Mouse (Mus musculus): ENCODE results near the gene Gng7.

Gene Gng7

DNA sequence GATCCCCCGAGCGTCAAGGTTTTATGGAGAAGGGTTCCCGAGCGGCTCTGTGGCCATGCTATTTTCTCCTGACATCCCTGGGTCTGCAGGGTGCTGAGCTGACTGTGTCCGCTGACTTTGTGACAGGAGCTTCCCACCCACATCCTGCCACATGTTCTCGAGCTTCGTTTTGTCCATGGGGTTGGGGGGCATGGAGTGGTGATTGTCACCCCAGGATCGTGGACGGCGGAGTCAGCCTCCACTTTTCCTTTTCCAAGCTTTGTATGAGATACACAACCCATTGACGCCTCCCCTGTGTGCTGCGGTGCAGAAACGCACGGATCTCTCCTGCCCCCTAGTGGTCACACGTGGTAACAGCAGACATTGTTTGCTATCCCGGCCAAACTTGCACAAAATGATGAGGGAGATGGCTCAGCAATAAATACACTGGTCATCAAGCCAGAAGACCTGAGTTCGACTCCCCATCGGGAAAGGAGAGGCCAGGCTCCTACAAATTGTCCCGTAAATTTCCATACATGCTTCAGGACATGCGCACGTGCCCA, 19.6 kb downstream of the Gng7 start:
- in situ Hi-C loops (cut with MboI, MseI) = loop anchor here (5.0 kb wide), 1 partner anchor 248 kb away; no protein-coding TSS in a partner anchor

DNA sequence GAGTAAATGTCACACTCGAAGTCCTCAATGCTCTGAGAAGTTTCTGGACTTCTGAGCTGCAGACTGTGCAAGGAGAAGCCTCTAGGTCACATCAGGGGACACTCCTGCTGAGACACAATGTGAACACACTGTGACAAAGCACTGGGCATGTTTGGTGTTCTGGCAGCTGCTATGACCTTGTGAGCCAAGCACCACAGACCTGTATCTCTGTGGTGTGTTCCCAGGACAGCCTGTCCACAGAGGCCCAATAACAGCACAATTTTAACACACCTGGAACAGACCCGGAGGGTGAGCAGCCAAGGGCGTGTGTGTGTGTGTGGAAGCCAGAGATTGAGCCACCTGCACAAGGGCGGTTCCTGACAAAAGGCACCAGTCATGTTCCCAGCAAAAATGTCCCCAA, 20.1 kb downstream of the Gng7 start:
- in situ Hi-C loops (cut with MboI, MseI) = loop anchor here (5.0 kb wide), 3 partner anchors 67 to 247 kb away; no protein-coding TSS in a partner anchor

DNA sequence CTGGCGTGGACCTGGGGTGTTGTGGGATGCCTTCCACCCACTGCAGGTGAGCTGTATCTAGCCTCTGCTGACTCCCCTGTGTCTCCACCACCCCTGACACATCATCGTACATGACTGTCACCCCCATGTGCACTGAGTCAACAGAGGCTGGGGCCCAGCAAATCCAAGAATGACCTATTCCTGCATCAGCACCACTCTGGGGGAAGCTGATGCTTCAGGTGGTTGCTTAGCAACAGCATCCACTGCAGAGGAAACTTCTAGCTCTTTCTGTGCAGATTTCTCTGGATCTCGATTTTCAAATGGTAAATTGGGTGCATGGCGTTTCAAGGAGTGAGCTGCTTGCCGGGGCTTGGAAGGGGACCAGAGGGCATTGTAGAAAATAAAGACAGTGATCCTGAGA, 21.5 kb downstream of the Gng7 start:
- in situ Hi-C loops (cut with MboI, MseI) = loop anchor here (5.0 kb wide), 2 partner anchors 66 to 116 kb away; no protein-coding TSS in a partner anchor

DNA sequence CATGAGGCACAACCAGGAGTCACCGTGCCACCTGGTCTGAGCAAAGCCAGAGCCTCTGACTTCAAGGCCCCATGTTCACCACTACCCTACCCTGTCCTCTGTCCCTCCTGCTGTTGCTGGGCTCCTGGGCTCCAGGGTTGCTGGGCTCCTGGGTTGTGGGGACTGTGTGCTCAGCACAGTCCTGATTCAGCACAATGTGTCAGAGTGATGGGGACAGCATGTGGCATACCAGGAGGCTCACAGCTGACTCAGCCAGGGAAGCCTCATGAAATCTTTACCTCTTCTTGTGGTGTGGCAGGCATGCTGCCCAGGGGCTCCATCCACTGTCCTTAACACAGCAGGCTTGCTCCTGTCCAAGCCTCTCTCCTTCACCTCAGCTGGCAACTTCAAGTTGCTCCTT, 22.8 kb downstream of the Gng7 start:
- in situ Hi-C loops (cut with MboI, MseI) = loop anchor here (5.0 kb wide), 2 partner anchors 65 to 115 kb away; no protein-coding TSS in a partner anchor

DNA sequence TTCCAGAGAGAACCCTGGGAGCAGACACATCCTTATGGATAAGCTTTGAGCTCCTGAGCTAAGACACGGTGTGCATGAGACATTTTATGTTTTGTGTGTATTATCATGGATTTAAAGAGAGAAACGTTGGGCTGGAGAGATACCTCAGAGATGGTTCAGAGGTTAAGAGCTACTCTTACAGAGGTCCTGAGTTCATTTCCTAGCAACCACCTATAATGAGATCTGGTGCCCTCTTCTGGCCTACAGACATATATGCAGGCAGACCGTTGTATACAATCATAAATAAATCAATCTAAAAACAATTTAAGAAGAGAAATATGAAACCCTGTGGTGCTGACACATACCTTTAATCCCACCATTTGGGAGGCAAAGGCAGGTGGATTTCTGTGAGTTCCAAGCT, 23.7 kb downstream of the Gng7 start:
- in situ Hi-C loops (cut with MboI, MseI) = loop anchor here (5.0 kb wide), 2 partner anchors 64 to 114 kb away; no protein-coding TSS in a partner anchor

DNA sequence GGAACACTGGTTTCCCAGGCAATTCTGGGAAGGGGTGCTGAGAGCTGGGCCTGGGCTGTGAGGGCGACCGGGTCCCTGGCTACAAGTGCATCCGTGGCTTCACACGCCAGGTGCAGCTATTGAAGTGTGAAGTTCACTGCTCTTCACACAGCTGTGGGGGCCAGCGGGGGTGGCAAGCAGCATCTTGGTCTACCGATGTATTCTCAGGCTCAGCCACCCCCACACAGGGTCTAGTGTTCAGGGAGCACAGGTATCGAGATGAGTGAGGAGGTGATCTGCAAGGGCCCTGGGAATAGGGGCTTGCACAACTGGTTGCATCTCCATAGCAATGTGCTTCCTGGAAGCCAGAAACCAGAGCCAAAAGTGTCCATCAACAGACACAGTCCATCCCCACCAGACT, 24.3 kb downstream of the Gng7 start:
- in situ Hi-C loops (cut with MboI, MseI) = loop anchor here (5.0 kb wide), 2 partner anchors 63 to 113 kb away; no protein-coding TSS in a partner anchor

DNA sequence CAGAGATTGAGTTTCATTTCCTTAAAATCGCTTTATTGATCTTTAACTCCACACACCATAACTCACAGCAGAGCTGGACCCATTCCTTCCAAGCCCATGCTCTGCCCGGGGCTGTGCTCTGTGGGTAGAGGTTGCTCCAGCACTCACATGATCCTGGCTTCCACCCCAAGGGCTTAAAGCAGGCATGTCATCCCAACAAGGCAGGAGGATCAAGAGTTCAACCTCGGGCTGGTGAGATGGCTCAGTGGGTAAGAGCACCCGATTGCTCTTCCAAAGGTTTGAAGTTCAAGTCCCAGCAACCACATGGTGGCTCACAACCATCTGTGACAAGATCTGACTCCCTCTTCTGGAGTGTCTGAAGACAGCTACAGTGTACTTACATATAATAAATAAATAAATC, 24.9 kb downstream of the Gng7 start:
- in situ Hi-C loops (cut with MboI, MseI) = loop anchor here (5.0 kb wide), 3 partner anchors 38 to 113 kb away; no protein-coding TSS in a partner anchor

DNA sequence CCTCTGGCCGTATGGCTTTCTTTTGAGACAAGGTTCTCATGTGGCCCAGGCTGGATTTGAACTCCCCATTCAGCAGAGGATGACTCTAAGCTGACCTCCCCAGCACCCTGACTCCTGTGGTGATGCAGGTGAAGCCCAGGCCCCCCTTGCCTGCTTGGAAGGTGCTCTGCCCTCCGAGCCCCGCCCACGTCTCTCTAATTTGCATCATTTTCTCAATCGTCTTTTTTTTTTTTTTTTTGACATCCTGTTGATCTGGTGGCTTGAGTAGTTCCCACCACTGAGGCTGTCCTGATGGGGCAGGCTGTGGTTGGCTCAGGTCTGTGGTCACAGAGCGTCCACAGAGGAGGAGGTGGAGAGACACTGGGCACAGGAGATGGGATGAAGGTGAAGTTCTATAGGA, 25.3 kb downstream of the Gng7 start:
- in situ Hi-C loops (cut with MboI, MseI) = loop anchor here (5.0 kb wide), 1 partner anchor 37 kb away; no protein-coding TSS in a partner anchor

DNA sequence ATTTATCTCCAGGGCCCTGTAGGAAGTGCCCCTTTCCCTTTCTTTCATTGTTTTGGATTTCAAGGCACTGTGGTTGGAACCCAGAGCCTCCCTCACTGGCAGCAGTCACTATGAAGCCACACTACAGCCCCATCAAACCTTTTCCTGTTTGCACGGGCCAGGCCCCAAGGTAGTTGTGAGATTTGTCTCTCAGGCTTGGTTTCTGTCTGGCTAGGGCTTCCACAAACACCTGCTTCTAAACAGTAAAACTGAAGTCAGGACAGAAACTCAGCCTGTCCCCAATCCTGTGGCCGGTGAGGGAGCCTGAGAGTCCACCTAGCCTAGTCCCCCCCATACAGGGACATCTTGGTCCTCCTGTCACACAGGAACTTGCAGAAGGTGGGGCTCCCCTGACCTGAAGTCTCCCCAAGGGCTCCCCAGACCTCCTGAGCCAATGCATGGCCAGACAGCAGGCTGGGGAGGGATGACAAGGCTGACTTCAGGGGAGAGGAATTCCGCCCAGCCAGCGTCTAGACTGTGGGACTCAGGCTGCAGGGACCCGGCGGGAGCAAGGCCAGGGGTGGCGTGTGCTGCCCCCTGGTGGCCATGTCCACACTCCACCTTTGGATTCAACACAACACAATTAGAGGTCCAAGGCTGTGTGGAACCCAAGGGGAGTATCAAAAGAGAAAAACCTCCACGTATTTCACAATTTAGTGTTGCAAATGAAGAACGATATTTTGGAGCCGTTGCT, 26.9 kb downstream of the Gng7 start:
- in situ Hi-C loops (cut with MboI, MseI) = loop anchor here (5.0 kb wide), 1 partner anchor 36 kb away; no protein-coding TSS in a partner anchor

DNA sequence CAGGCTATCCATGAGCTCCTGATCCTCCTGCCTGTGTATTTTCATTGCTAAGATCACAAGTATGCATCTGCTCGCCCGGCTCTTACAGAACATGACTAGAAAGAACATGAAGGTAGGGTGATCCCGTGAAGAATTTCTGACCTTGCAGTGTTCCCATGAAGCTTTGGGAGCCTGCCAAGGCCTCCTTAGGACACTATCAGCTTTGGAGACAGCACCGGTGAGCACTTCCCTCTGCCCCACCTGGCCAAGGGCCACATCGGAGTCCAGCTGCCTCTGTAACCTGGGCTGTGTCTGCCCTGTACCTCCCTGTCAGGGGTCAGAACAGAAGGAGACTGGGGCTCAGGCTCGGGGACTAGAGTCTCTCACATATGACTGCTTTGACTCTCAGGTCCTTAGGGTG, 28.0 kb downstream of the Gng7 start:
- in situ Hi-C loops (cut with MboI, MseI) = loop anchor here (5.0 kb wide), 1 partner anchor 34 kb away; no protein-coding TSS in a partner anchor

DNA sequence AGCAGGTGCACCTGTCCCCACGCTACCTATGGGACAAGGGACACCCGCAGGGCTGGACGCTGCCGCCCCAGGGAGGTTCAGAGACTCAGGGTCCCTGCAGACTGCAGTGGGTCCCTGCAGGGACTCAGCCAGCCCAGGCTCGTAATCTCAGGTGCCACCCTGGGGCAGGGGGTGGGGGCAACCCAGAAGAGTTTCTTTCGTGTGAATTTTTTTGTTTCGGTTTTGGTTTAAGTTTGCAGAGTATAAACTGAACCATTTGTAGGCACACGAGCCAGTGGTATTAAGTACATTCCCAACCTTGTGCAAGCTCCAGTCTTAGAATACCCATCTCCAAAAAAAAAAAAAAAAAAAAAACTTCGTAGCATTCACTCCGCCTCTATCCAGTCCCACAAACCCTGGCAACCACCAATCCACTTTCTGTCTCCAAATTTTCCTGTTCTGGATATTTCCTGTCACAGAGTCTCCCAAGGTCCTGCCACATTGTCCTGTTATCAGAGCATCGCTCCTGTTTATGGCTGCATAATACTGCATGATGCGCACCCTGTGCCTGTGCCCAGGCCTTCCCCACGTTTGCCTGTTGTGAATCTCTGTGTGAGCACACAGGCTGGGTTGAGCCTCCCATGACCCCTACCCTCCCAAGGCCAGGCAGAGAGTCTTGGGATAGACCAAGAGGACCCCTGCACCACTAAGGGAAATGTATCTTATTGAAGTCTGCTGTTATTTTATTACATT, 28.6 kb downstream of the Gng7 start:
- in situ Hi-C loops (cut with MboI, MseI) = loop anchor here (5.0 kb wide), 1 partner anchor 34 kb away; no protein-coding TSS in a partner anchor

DNA sequence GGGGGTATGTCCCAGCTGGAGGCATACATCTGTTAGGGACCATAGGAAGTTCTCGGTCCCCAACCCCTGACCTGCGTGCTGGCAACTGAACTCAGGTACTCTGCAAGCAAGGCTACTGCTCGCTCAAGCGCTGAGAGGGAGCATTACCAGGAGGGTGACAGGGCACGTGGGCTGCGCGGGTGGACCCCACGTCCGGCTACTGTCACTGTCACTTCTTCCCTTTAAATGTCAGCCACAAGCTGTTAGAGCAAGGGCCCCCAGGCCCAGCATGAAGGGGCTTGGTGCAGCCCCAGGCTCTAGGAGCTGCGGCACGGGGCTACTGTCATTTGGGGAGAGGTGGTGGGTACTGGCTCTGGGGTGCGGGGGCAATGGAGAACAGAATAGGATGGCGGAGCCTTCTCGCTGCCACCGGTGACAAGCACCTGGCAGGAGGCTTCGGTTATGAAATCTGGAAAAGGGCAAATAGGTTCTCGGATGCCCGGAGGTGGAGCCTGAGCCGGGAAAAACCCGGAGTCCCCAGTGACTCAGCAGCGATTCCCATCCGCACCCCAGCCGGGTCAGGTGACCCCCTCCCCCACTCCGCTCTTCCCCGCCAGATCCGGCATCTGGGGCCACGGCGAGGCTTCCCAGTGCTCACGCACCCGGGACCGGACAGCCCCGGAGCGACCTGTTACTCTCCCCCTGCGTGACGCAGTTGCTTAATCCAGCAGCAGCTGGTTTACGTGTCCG, 29.3 kb downstream of the Gng7 start:
- in situ Hi-C loops (cut with MboI, MseI) = loop anchor here (5.0 kb wide), 1 partner anchor 33 kb away; no protein-coding TSS in a partner anchor

DNA sequence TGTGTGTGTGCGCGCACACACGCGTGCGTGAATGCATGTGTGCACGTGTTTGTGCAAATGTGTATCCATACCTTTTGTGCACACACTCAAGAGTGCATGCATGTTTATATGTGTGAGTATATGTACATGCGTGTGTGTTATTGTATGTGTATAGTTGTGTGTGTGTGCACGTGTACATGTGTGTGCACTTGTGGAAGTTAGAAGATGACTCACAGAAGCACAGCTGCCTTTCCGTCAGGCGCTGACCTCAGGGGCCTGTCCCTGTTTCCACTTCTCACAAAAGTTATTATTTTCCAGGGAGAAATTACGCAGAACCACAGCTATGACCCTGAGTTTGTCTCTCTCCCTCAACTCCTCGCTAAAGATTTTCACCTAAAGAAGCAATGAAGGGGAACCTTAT, 30.5 kb downstream of the Gng7 start:
- in situ Hi-C loops (cut with MboI, MseI) = no loop called here

DNA sequence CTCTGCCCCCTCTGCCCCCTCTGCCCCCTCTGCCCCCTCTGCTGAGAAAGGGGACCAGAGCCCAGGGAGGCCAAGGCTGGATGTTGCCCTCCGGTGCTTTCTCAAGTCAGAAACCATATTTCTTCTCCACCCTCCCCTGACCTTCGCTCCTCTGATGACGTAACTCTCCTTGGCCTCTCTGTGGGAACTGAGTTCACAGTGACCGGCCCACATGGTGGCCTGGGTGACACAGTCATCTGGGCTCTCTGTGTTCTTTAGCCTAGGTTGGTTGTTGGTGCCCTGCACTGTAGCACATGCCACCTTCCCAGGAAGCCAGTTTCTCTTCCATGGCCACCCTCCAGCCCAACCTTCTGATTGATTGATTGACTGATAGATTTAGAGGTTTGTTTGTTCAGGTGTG, 32.4 kb downstream of the Gng7 start:
- in situ Hi-C loops (cut with MboI, MseI) = no loop called here

DNA sequence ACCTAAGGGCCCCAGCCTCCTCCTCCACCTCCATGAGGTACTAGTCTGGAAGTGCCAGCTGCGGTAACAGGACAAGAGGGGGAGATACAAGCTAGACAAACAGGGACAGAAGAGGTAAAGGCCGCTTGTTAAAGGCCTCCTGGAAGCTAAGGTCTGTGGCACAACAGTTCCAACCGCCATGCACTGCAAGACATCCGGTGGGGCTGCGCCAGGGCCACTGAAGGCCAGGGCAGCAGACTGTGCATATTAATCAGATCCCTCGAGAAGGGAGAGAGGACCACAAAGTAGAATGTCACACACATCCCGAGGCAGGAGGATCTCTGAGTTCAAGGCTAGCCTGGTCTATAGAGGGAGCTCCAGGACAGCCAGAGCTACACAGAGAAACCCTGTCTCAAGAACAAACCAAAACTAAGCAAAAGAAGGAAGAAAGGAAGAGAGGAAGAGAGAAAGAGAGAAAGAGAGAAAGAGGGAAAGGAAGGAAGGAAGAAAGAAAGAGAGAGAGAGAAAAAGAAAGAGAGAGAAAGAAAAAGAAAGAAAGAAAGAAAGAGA, 33.1 kb downstream of the Gng7 start:
- in situ Hi-C loops (cut with MboI, MseI) = no loop called here

DNA sequence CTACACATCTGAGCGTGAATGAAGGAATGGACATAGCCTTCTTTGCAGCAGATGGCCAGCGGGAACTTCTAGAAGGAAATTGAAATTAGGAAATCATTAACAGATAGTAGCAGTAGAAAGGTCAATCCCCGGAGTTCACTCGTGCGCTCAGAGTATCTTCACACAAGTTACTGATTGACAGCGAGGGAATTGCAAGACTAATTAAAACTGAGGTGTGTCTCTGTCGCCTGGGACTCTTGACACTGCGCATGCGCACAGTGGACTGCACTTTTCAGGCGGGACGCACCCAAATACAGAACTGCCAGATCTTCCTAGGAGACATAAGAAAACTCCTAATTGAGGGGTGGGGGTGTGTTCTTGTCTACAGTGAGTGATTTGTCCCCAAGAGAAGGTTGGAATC, 39.3 kb downstream of the Gng7 start:
- in situ Hi-C loops (cut with MboI, MseI) = no loop called here

DNA sequence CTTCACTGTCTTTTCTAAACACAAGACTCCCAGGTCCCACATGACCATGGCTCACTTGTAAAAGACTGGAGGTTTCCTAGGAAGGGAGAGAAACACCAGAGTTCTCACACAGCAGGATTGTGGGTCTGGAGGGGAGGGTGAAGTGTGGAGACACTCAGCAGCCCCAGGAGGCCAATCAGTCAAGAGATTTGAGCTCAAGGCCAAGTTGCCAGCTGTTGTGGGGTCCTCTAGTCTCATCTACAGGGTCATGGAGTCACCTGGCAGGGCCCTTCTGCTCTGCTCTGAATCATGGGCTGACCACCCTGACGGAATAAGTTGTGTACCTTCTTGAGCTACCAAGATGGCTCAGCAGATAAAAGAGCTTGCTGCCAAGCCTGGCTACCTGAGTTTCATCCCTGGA, 41.0 kb downstream of the Gng7 start:
- in situ Hi-C loops (cut with MboI, MseI) = no loop called here

DNA sequence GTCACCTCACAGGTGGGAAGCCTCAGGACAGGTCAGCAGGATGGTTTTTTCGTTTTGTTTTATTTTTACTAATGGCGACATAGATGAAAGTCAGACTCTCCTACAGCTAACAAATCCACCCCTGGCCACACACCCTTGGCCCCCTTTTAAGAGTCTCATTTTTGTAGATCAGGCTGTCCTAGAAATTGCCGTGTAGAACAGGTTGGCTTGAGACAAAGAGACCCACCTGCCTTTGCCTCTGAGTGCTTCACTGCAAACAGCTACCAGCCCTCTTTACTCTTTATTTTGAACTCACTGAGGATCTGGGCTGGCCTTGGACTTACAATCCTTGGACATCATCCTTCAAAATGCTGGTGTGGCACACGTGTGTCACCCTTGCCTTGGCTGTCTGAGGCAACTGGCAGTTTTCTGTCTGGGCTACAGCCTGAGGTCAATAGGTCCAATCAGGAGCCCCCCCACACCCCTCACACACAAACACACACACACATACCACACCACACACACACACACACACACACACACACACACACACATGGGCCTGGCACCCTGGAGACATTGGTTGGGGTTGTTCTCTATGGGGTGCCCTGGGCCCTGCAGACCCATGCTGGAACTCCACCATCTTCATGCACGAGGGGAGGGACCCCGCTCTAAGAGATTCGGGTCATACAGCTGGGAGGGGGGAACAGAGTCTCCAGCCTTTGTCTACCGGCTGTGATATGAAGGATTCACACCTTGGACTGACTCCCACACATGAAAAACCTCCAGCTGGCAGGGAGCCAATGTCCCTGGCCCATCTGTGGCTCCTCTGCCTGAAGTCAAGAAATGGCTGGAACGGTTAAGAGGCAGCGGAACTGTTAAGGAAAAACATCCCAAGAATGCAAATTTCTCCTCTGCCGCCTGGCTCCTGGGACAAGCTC, 42.4 kb downstream of the Gng7 start:
- in situ Hi-C loops (cut with MboI, MseI) = no loop called here

DNA sequence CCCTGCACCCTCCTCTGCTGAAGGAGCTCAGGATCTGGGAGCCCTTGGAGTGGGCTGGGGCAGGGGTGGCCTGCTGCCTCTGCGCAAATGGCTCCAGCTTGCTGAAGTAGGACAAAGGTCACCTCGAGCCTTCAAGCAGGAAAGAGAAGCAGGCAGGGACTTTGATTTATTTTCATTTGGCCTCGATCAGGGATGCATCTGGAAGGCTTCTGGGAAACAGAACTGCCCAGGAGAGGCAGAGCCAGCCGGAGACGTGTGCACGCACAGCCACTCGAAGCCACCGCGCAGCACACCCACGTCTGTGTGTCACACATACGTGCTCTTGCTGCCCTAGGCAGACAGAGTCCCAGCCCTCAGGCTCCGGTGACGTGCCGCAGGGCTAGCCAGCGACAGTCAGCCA, 43.2 kb downstream of the Gng7 start:
- in situ Hi-C loops (cut with MboI, MseI) = no loop called here

DNA sequence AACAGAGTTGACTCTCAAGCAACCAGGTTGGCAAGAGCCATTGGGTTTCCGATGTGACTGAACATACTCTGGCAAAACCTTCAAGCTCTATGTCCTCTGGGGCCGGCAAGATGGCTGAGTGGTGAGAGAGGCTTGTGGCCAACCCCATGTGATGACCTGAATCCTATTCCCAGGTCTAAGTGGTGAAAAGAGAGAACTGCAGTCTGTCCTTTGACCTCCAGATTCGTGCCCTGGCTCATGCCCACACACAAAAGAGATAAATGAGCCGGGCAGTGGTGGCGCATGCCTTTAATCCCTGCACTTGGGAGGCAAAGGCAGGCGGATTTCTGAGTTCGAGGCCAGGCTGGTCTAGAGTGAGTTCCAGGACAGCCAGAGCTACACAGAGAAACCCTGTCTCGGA, 44.6 kb downstream of the Gng7 start:
- in situ Hi-C loops (cut with MboI, MseI) = no loop called here
